Mouse (Mus musculus): Measurements from ENCODE around the gene Ifna11. TPM values are rescaled to one million over a fixed set of nuclear protein-coding genes. Genes with fewer than 3 reads are reported as not detected.
"Not testable (repeated sequence)": the region's sequence is repeated elsewhere in the genome, so short reads cannot be mapped to it uniquely, and the experiment has no call there.

The Ifna11 gene
- total and polyA plus RNA-seq, 3 experiments: not detected

GRCm38 (mm10) chr4:88830523-88830922, 10.8 kb downstream of the Ifna11 start:
- no peak for ATAC-seq (ENCODE audit: extremely low read depth, insufficient number of reproducible peaks, low FRiP score, poor library complexity, severe bottlenecking)
- DNase-seq (ENCODE audit: low spot score): no peak
- no peak for TF ChIP-seq TAL1 (conservative IDR thresholded peaks at IDR 0.05; ENCODE audit: low read depth, low read length)
- no peak for TF ChIP-seq GATA1 (IDR thresholded peaks at IDR 0.05; ENCODE audit: borderline replicate concordance, low read length)
- no peak for TF ChIP-seq CTCF (IDR thresholded peaks at IDR 0.05; ENCODE audit: low read depth, low read length)
- TF ChIP-seq POLR2AphosphoS5 (IDR thresholded peaks at IDR 0.05; ENCODE audit: insufficient replicate concordance, low read depth, low read length): no peak
- TF ChIP-seq GATA2 (IDR thresholded peaks at IDR 0.05; ENCODE audit: borderline replicate concordance, low read depth, low read length): no peak
- Histone ChIP-seq H3K4me3 (ENCODE audit: low read depth, low read length) (no peak overlapping the region), H3K9me3 (replicated peaks) (no peaks in the 10 kb centered on the region), H3K36me3 (replicated peaks) (no peaks in the 10 kb centered on the region), H3K27me3 (ENCODE audit: insufficient read depth, low read length) (no peaks in the 10 kb centered on the region), H3K4me1 (ENCODE audit: insufficient read depth, low read depth, low read length) (no peaks in the 10 kb centered on the region)

DNA sequence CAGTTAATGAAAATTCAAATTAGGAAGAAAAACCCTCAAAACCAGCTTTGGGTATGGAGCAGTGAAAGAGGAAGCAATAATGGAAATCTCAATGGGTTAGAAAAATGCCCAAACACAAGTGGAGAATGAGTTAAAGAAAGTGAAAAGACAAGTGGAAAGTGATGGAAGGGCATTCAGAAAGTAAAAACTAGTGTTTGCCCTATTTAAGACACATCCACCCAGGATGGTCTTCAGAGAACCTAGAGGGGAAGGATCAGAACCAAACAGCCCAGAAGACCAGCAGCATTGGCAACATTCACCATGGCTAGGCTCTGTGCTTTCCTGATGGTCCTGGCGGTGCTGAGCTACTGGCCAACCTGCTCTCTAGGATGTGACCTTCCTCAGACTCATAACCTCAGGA, 15.5 kb downstream of the Ifna11 start, which contains the start of gene Ifna5:
Gene Ifna5 (plus strand): TSS at position 301 of the 400 bp plus-strand sequence.
- not testable (repeated sequence) for H3K27me3 ChIP-seq (ENCODE audit: insufficient read depth, low read length); H3K36me3 ChIP-seq (replicated peaks); DNase-seq (ENCODE audit: low spot score); H3K9me3 ChIP-seq (replicated peaks); H3K4me1 ChIP-seq (ENCODE audit: insufficient read depth, low read depth, low read length); H3K4me3 ChIP-seq (ENCODE audit: low read depth, low read length); ATAC-seq (ENCODE audit: extremely low read depth, insufficient number of reproducible peaks, low FRiP score, poor library complexity, severe bottlenecking)

DNA sequence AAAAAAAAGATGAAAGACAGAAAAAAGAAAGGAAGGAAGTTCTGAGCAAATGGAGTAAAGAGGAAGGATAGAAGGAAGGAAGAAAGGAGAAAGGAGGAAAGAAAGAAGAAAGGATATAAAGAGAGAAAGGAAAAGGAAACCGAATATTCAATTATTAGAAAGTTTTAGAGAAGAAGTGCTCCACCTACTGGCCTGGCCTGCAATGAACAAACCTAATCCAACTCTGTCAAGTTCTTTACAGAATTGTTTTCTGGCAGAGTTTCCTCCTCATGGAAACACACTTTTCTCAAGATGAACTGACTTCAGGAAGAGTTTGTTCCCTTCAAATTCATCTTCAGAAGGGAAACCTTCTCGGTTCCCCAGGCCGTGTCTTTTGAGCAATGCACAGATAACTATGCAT, 19.1 kb downstream of the Ifna11 start:
- TF ChIP-seq TAL1 (conservative IDR thresholded peaks at IDR 0.05; ENCODE audit: low read depth, low read length) (no peak), CTCF (IDR thresholded peaks at IDR 0.05; ENCODE audit: low read depth, low read length) (no peak)
- H3K4me1 ChIP-seq (ENCODE audit: insufficient read depth, low read depth, low read length): no peaks in the 10 kb centered on the region
- no peaks in the 10 kb centered on the region for H3K9me3 ChIP-seq (replicated peaks)
- no peak for DNase-seq (ENCODE audit: low spot score)
- H3K4me3 ChIP-seq (ENCODE audit: low read depth, low read length): no peak overlapping the region
- H3K27me3 ChIP-seq (ENCODE audit: insufficient read depth, low read length): no peaks in the 10 kb centered on the region
- ATAC-seq (ENCODE audit: extremely low read depth, insufficient number of reproducible peaks, low FRiP score, poor library complexity, severe bottlenecking): no peak
- H3K36me3 ChIP-seq (replicated peaks): no peaks in the 10 kb centered on the region

DNA sequence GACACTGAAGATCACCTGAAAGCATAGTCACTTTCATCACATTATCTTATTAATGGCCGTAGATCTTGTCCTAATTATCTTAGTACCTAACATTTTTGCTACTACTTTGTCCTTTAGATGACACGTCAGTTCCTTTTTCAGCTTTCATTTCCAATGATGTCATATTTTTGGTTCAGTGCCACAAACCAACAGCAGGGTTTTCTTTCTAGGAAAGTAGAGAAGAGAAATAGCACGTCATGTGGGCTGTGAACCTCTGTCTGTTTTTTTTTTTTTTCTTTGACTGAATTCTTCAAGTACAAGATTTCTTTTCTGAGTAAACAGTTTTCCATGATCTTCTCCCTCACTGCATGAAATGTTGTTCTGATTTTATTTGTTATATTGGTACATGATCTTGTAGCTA, 20.3 kb downstream of the Ifna11 start:
- Histone ChIP-seq H3K4me1 (ENCODE audit: insufficient read depth, low read depth, low read length) (no peaks in the 10 kb centered on the region), H3K27me3 (ENCODE audit: insufficient read depth, low read length) (no peaks in the 10 kb centered on the region), H3K4me3 (ENCODE audit: low read depth, low read length) (no peak overlapping the region), H3K9me3 (replicated peaks) (no peaks in the 10 kb centered on the region), H3K36me3 (replicated peaks) (no peaks in the 10 kb centered on the region)
- DNase-seq (ENCODE audit: low spot score) (no peak), ATAC-seq (ENCODE audit: extremely low read depth, insufficient number of reproducible peaks, low FRiP score, poor library complexity, severe bottlenecking) (no peak)
- TF ChIP-seq POLR2AphosphoS5 (IDR thresholded peaks at IDR 0.05; ENCODE audit: insufficient replicate concordance, low read depth, low read length): no peak
- TF ChIP-seq GATA2 (IDR thresholded peaks at IDR 0.05; ENCODE audit: borderline replicate concordance, low read depth, low read length): no peak
- no peak for TF ChIP-seq TAL1 (conservative IDR thresholded peaks at IDR 0.05; ENCODE audit: low read depth, low read length)
- no peak for TF ChIP-seq CTCF (IDR thresholded peaks at IDR 0.05; ENCODE audit: low read depth, low read length)
- no peak for TF ChIP-seq GATA1 (IDR thresholded peaks at IDR 0.05; ENCODE audit: borderline replicate concordance, low read length)

DNA sequence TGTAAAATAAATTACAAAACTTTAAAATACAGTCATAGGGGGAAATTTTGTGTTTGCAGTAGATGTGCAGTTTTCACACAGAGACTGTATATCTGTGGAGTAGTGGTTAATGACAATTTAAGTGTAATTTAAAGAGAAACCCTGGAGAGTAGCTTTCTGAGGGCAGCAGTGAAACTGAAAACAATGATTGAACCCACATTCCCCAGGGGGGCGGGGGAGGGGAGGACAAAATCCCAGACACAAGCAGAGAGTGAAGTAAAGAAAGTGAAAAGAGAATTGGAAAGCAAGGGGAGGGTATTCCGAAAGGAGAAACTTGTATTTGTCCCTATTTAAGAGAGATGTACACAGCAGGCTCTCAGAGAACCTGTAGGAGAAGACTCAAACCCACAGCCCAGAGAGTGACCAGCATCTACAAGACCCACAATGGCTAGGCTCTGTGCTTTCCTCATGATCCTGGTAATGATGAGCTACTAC, 21.7 kb downstream of the Ifna11 start, which contains the start of gene Ifna4:
Gene Ifna4 (plus strand): TSS at position 424 of the 474 bp plus-strand sequence.
- no peak for DNase-seq (ENCODE audit: low spot score)
- TF ChIP-seq CTCF (IDR thresholded peaks at IDR 0.05; ENCODE audit: low read depth, low read length): no peak
- no peak for TF ChIP-seq TAL1 (conservative IDR thresholded peaks at IDR 0.05; ENCODE audit: low read depth, low read length)
- no peak for TF ChIP-seq GATA1 (IDR thresholded peaks at IDR 0.05; ENCODE audit: borderline replicate concordance, low read length)
- no peak for TF ChIP-seq GATA2 (IDR thresholded peaks at IDR 0.05; ENCODE audit: borderline replicate concordance, low read depth, low read length)
- no peak for TF ChIP-seq POLR2AphosphoS5 (IDR thresholded peaks at IDR 0.05; ENCODE audit: insufficient replicate concordance, low read depth, low read length)
- ATAC-seq (ENCODE audit: extremely low read depth, insufficient number of reproducible peaks, low FRiP score, poor library complexity, severe bottlenecking): no peak
- Histone ChIP-seq H3K4me3 (ENCODE audit: low read depth, low read length) (no peak within 1 kb of the TSS), H3K27me3 (ENCODE audit: insufficient read depth, low read length) (no peaks in the 10 kb centered on the region), H3K9me3 (replicated peaks) (no peaks in the 10 kb centered on the region), H3K4me1 (ENCODE audit: insufficient read depth, low read depth, low read length) (no peaks in the 10 kb centered on the region), H3K36me3 (replicated peaks) (no peaks in the 10 kb centered on the region)

- Histone ChIP-seq H3K4me3 (ENCODE audit: low read depth, low read length) (no peak overlapping the region), H3K36me3 (replicated peaks) (no peaks in the 10 kb centered on the region), H3K4me1 (ENCODE audit: insufficient read depth, low read depth, low read length) (no peaks in the 10 kb centered on the region), H3K27me3 (ENCODE audit: insufficient read depth, low read length) (no peaks in the 10 kb centered on the region), H3K9me3 (replicated peaks) (no peaks in the 10 kb centered on the region)
- TF ChIP-seq CTCF (IDR thresholded peaks at IDR 0.05; ENCODE audit: low read depth, low read length) (no peak), TAL1 (conservative IDR thresholded peaks at IDR 0.05; ENCODE audit: low read depth, low read length) (no peak), GATA1 (IDR thresholded peaks at IDR 0.05; ENCODE audit: borderline replicate concordance, low read length) (no peak), POLR2AphosphoS5 (IDR thresholded peaks at IDR 0.05; ENCODE audit: insufficient replicate concordance, low read depth, low read length) (no peak), GATA2 (IDR thresholded peaks at IDR 0.05; ENCODE audit: borderline replicate concordance, low read depth, low read length) (no peak)
- ATAC-seq (ENCODE audit: extremely low read depth, insufficient number of reproducible peaks, low FRiP score, poor library complexity, severe bottlenecking) (no peak), DNase-seq (ENCODE audit: low spot score) (no peak)
These were observed 25.6 kb downstream of the Ifna11 start for GRCm38 (mm10) chr4:88845334-88845733.

GRCm38 (mm10) chr4:88849698-88850097, 29.9 kb downstream of the Ifna11 start, which contains the start of gene Ifna1:
Gene Ifna1, plus strand, starts transcription at chr4:88850087.
- Histone ChIP-seq H3K36me3 (replicated peaks) (no peaks in the 10 kb centered on the region), H3K4me3 (ENCODE audit: low read depth, low read length) (no peak within 1 kb of the TSS), H3K9me3 (replicated peaks) (no peaks in the 10 kb centered on the region), H3K4me1 (ENCODE audit: insufficient read depth, low read depth, low read length) (no peaks in the 10 kb centered on the region), H3K27me3 (ENCODE audit: insufficient read depth, low read length) (no peaks in the 10 kb centered on the region)
- ATAC-seq (ENCODE audit: extremely low read depth, insufficient number of reproducible peaks, low FRiP score, poor library complexity, severe bottlenecking) (no peak), DNase-seq (ENCODE audit: low spot score) (no peak)
- no peak for TF ChIP-seq GATA1 (IDR thresholded peaks at IDR 0.05; ENCODE audit: borderline replicate concordance, low read length)
- no peak for TF ChIP-seq GATA2 (IDR thresholded peaks at IDR 0.05; ENCODE audit: borderline replicate concordance, low read depth, low read length)
- TF ChIP-seq CTCF (IDR thresholded peaks at IDR 0.05; ENCODE audit: low read depth, low read length): no peak
- TF ChIP-seq POLR2AphosphoS5 (IDR thresholded peaks at IDR 0.05; ENCODE audit: insufficient replicate concordance, low read depth, low read length): no peak
- TF ChIP-seq TAL1 (conservative IDR thresholded peaks at IDR 0.05; ENCODE audit: low read depth, low read length): no peak

Data from G1E (cell line).